Mouse (Mus musculus) heart, adult 2 months (tissue): ENCODE data around the gene Zcchc7. TPM values are rescaled to one million over a fixed set of nuclear protein-coding genes. Genes with fewer than 3 reads are reported as not detected.

ENCODE experiments used
- DNase-seq, 2 experiments: peaks; one replicate each; pipeline ENCODE4 v3.0.0; 2021
- H3K27ac ChIP-seq: fragments of 200-600 bp; 2 replicates; pipeline ENCODE4 v1.8.1; 2022
- H3K27me3 ChIP-seq: fragments of 200-500 bp; 2 replicates; pipeline ENCODE4 v1.6.1; 2012; ENCODE audit warnings: mild to moderate bottlenecking, low read length, inconsistent platforms, mixed read lengths; ENCODE audit not compliant: control insufficient read depth, insufficient read depth
- H3K36me3 ChIP-seq: fragments of 200-500 bp; 2 replicates; pipeline ENCODE4 v1.6.1; 2012; ENCODE audit warnings: low read length, inconsistent platforms; ENCODE audit not compliant: control insufficient read depth, insufficient read depth
- H3K4me1 ChIP-seq: fragments of 200-500 bp; 2 replicates; pipeline ENCODE4 v1.6.1; 2011; ENCODE audit warnings: low read length; ENCODE audit not compliant: control insufficient read depth, insufficient read depth
- H3K4me3 ChIP-seq: fragments of 200-600 bp; 2 replicates; pipeline ENCODE4 v1.8.1; 2022
- H3K79me2 ChIP-seq: fragments of 200-500 bp; replicated peaks from 2 replicates; pipeline ENCODE4 v1.6.1; 2012; ENCODE audit warnings: mild to moderate bottlenecking, inconsistent platforms, low read length, moderate library complexity, mixed read lengths; ENCODE audit not compliant: control insufficient read depth, insufficient read depth
- H3K9ac ChIP-seq: fragments of 200-500 bp; 2 replicates; pipeline ENCODE4 v1.6.1; 2012; ENCODE audit warnings: low read depth, mild to moderate bottlenecking, control low read depth, inconsistent platforms, low read length, mixed read lengths
- CTCF ChIP-seq: fragments of 200-600 bp; IDR thresholded peaks from 2 replicates; pipeline ENCODE4 v1.8.1; 2022; ENCODE audit warnings: antibody characterized with exemption, mild to moderate bottlenecking, moderate library complexity
- EP300 ChIP-seq: fragments of 200-500 bp; IDR thresholded peaks from 2 replicates; pipeline ENCODE4 v1.6.1; 2011; ENCODE audit warnings: low read depth, low read length, control low read depth; ENCODE audit not compliant: insufficient read depth
- POLR2A ChIP-seq: fragments of 200-500 bp; IDR thresholded peaks from 2 replicates; pipeline ENCODE4 v1.6.1; 2011; ENCODE audit warnings: mild to moderate bottlenecking, low read depth, low read length, control low read depth; ENCODE audit not compliant: insufficient read depth
- WGBS: fragments of 180-500 bp; shearing (Covaris S2); methylation state at CpG from one replicate; pipeline ENCODE4 v1.1.7; 2018; 5-methylcytosine and 5-hydroxymethylcytosine counted together
- intact Hi-C: fragments of 180-260 bp; cut with DNase I; formaldehyde crosslinking; loops from one replicate; pipeline ENCODE4 v1.15.1; 2025
- polyA plus RNA-seq: library from polyadenylated mRNA; depleted of rRNA; stranded (reverse); fragments of >200 nt; gene quantifications from 2 replicates; pipeline ENCODE4 v1.2.3, GENCODE M21; 2012
- total RNA-seq, 2 experiments: library from RNA; stranded (reverse); gene quantifications; 2 replicates each; pipeline ENCODE4 v1.2.3; 2021

Gene Zcchc7
- total and polyA plus RNA-seq, 3 experiments = 6.7 to 12.9 (median 12.4) TPM

DNA sequence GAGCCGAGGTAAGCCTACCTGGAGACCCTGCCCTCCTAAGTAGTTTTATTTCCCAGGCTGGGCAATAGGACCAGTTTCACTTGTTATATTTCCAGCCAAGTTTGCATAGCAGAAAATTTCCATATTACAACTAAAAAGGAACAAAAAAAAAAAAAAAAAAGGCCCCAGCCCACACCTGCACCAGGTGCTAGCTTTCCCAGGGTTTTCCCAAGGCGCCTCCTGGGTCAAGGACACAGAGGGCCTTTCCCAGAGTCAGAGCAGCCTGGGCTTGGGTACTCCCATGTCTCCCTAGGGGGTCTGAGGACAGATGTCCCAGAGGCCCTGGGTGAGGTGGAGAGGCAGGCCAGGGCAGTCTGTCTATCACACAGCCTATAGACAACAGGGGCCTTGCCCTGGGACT, 209.5 kb downstream of the Zcchc7 start:
- no peak for TF ChIP-seq EP300
- TF ChIP-seq POLR2A = no peak
- TF ChIP-seq CTCF = no peak

DNA sequence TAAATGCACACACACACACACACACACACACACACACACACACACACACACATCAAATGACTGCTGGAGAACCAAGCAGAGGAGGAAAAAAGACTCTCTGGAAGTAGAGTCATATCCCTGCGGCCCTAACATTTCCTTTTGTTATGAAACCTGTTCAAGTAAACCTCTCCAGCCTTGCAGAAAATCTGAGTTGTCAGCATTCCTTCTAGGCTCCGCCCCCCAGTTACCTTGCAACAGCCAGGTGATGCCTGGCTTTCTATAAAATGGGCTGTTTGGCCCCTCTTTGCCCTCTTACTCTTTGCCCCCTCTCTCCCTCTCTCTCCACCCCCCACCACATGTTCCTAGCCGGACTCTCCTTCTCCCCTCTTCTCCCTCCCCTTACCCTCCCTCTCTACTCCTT, 210.1 kb downstream of the Zcchc7 start:
- no peaks in the 10 kb centered on the region for H3K4me1 ChIP-seq
- WGBS = 86% methylated on average over 3 of the region's 3 CpGs
- H3K4me3 ChIP-seq = no peak overlapping the region
- H3K79me2 ChIP-seq = no peaks in the 10 kb centered on the region
- no peak overlapping the region for H3K9ac ChIP-seq
- TF ChIP-seq POLR2A = no peak
- no peak for TF ChIP-seq EP300
- no peak for TF ChIP-seq CTCF
- H3K36me3 ChIP-seq = no peaks in the 10 kb centered on the region
- H3K27me3 ChIP-seq = no peaks in the 10 kb centered on the region
- DNase-seq = no peak
- intact Hi-C loops = no loop called here
- no peak overlapping the region for H3K27ac ChIP-seq

More for the DNA sequence above, 209.5 kb downstream of the Zcchc7 start:
- H3K4me3 ChIP-seq = no peak overlapping the region
- H3K36me3 ChIP-seq = no peaks in the 10 kb centered on the region
- H3K27ac ChIP-seq = no peak overlapping the region
- H3K4me1 ChIP-seq = no peaks in the 10 kb centered on the region
- 87% methylated on average over 2 of the region's 2 CpGs for WGBS
- H3K79me2 ChIP-seq = no peaks in the 10 kb centered on the region
- intact Hi-C loops = no loop called here
- no peak for DNase-seq
- H3K9ac ChIP-seq = no peak overlapping the region
- H3K27me3 ChIP-seq = no peaks in the 10 kb centered on the region

DNA sequence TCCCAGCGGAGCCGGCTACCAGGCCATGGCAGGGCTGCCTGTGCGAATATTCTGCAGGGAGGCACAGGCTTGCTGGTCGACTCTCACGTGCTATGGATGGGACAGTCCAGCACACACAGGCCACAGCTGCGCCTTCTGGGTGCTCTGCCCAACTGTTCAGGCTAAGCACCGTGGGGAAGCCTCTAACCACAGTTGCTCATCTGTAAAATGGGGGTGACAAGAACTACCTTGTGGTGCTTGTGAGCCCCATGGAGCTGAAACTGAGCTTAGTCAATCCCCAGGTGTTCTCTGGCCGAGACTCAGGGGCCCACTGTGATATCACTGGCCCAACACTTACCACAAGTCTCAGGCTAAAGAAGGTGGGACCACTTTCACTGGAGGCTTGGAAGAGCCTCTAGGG, 211.7 kb downstream of the Zcchc7 start:
- intact Hi-C loops = no loop called here
- H3K36me3 ChIP-seq = no peaks in the 10 kb centered on the region
- H3K27ac ChIP-seq = no peak overlapping the region
- DNase-seq = no peak
- H3K4me3 ChIP-seq = no peak overlapping the region
- H3K79me2 ChIP-seq = no peaks in the 10 kb centered on the region
- WGBS = 82% methylated on average over 8 of the region's 8 CpGs
- no peaks in the 10 kb centered on the region for H3K27me3 ChIP-seq
- TF ChIP-seq EP300 (no peak), POLR2A (no peak), CTCF (no peak)
- peaks cover 2% of the 10 kb centered on the region; the same call in 1 of the 2 replicates for H3K4me1 ChIP-seq
- H3K9ac ChIP-seq = no peak overlapping the region

DNA sequence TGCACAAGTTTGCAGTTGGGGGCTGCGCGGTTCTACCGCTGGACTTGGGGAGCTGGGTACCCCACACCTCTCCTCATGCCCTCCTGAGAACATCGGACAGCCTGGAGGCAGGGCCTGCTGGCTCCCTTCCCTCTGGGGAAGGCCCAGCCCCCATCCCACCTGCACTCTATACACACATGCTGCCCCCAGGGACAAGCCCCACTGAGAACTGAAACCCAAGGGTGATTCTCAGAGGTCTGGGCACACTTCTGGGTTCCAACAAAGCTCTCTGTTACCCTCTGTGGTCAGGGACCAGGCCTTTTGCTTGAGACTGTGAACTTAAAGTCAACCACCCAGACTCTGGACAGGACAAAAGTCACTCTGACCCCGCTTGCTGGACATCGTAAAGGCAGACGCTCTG, 214.4 kb downstream of the Zcchc7 start:
- Histone ChIP-seq H3K4me3 (no peak overlapping the region), H3K36me3 (no peaks in the 10 kb centered on the region), H3K9ac (no peak overlapping the region), H3K4me1 (peaks cover 3% of the 10 kb centered on the region; the same call in 1 of the 2 replicates), H3K27me3 (no peaks in the 10 kb centered on the region), H3K27ac (no peak overlapping the region), H3K79me2 (no peaks in the 10 kb centered on the region)
- intact Hi-C loops = loop anchor here (5.0 kb wide), 1 partner anchor 42 kb away; the partner anchor contains the start of gene Zbtb5
- WGBS = 91% methylated on average over 7 of the region's 7 CpGs
- TF ChIP-seq CTCF (no peak), EP300 (no peak), POLR2A (no peak)
- DNase-seq = peak in 1 of 2 experiments; percentile 45

DNA sequence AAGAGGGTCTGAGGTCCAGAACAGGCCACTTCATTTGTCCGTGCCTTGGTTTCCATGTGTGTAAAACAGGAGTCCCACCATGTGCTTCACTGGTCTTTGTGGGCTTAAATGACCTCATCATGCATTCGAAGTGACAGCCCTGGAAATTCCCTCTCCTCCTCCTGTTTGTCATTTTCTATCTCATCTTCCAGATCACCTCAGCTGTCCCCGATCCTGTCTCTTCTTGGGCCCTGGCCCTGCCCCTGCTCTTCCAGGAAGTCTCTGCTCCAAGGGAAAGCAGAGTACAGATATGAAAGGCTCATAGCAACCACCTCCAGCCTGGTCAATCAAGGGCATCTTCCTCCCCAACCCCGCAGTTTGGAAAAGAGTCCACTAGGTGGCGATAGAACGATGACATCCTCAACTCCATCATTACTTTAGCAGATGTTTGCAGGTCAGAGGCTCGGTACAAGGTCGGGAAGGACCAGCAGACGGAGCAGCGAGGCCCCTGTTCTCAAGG, 215.0 kb downstream of the Zcchc7 start:
- peaks cover 3% of the 10 kb centered on the region; the same call in 1 of the 2 replicates for H3K4me1 ChIP-seq
- H3K27me3 ChIP-seq = no peaks in the 10 kb centered on the region
- H3K9ac ChIP-seq = no peak overlapping the region
- H3K79me2 ChIP-seq = no peaks in the 10 kb centered on the region
- intact Hi-C loops = loop anchor here (5.0 kb wide), 1 partner anchor 42 kb away; the partner anchor contains the start of gene Zbtb5
- no peak overlapping the region for H3K4me3 ChIP-seq
- H3K27ac ChIP-seq = no peak overlapping the region
- TF ChIP-seq EP300 (no peak; the same call in 1 of the 2 replicates), CTCF (peak; percentile 88)
- peak; percentile 56 to 59 for DNase-seq
- whole genome bisulfite sequencing = 15% methylated on average over 10 of the region's 10 CpGs
- no peaks in the 10 kb centered on the region for H3K36me3 ChIP-seq

DNA sequence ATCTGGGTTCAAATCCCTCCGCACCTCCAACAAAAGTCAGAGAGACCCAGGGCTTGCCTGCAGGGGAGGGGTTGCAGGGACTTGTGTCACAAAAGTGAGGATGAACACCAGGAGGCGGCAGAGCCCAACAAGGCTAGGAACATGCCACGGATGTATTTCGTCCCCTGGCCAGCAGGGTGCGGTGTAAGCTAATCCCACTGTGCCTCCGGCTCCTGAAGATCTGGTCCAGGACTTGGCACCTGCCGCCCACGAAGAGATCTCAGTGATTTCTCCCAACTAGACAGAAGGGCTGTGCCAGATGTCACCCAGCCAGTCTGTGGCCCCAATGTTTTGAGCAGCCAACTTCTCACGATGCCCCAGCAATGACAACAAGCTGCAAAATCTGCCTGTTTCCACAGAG, 217.8 kb downstream of the Zcchc7 start:
- no peak overlapping the region for H3K4me3 ChIP-seq

More for the DNA sequence above, 217.8 kb downstream of the Zcchc7 start:
- peak; percentile 84 to 87 for DNase-seq
- no peaks in the 10 kb centered on the region for H3K79me2 ChIP-seq
- H3K36me3 ChIP-seq = no peaks in the 10 kb centered on the region
- TF ChIP-seq EP300 = peak; percentile 85
- no peak for TF ChIP-seq POLR2A
- peak; percentile 95 for TF ChIP-seq CTCF
- H3K27ac ChIP-seq = no peak overlapping the region
- intact Hi-C loops = loop anchor here (1.0 to 5.0 kb wide), 2 partner anchors 39 to 307 kb away; partner anchors contain the start of gene Zbtb5
- H3K9ac ChIP-seq = no peak overlapping the region; the same call in 1 of the 2 replicates
- WGBS = 10% methylated on average over 9 of the region's 9 CpGs
- peaks cover 3% of the 10 kb centered on the region; the same call in 1 of the 2 replicates for H3K4me1 ChIP-seq
- H3K27me3 ChIP-seq = no peaks in the 10 kb centered on the region
